Mouse (Mus musculus) thymus, adult 18-20 months (tissue): ENCODE measurements around the gene Usp4.

Experiments
- DNase-seq, 2 experiments: peaks; one replicate each; pipeline ENCODE4 v3.0.0; 2022; ENCODE audit warnings: mixed read lengths in 2 of 2

The Usp4 gene

DNA sequence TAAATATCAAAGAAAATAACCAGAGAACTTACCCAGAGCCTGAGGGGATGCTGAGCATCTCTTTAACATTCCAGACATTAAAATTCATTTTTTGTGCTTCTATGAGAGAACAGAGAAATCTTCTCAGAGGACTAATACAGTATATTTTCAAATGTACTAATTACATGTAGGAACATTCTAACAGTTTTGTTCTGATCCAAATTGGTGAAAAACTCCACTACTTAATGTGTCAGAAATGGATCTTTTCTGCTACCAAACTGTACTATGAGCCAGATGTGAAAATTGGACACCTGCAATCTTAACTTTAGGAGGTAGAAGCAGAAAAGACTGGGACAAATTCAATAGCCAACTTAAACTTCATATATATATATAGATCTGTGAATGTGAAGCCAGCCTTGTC is 80.7 kb downstream of the Usp4 start, which contains the start of gene Ccdc36:
Ccdc36 (minus strand) TSS at position 101 of the 400 bp plus-strand sequence.
- DNase-seq: no peak

GRCm38 (mm10) chr9:108431431-108432067 is 83.9 kb downstream of the Usp4 start:
- DNase-seq: no peak

DNA sequence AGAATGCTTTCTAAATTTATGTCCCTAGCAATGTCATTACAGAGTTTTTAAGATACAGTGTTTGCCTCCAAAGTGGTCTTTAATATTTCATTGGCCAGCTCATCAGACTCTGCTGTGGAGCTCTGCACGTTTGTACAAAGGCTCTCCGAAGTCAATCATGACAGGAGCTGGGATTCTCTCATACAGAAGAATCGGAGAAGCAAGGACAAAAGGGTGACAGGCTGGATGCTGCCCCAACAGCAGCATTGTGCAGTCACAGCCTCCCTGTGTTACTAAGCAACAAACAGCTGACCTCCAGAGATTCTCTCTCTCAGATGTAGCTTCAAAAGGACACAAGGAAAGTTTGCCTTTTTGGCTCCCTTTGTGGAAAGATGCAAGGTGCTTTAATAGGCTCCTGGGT is 88.5 kb downstream of the Usp4 start, which contains the start of gene BC048562:
BC048562 (plus strand) TSS at position 301 of the 400 bp plus-strand sequence.
- no peak for DNase-seq

DNA sequence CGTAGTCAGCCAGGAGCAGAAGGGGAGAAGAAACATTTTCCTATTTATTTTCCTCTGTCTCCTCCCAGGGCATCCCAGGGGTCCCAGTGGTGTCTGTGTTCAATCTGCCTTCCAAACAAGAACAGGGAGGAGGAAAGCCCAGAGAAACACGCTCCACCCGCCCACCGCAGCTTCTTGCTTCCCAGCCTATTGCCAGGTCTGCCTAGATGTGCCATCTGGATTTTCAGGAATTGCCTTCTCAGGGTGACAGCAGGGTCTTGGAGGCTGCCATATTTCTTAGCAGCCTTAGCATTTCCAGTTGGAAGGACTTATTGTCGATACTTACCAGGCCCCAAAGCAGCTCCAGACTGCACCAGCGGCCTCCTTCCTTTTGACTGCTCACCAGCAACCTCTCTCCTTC is 91.5 kb downstream of the Usp4 start:
- DNase-seq: no peak

DNA sequence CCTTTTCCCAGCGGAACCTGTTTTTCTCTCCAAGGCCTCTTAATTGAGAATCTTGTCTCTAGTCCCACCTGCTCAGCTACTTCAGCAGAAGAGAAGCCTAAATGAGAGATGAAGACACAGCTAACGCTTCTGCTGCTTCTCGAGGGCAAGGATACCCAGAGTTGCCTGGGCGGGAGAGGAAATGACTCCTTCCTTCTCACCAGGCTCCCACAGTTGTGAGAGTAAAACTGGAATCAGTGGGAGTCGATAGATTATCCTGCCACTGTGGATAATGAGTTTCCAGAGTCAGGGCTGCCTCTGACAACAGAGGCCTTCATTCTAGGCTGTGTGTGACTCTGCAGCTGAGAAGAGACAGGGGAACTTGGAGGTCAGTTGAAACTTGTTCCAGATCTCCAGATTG is 92.8 kb downstream of the Usp4 start:
- no peak for DNase-seq

GRCm38 (mm10) chr9:108441236-108441919 is 93.7 kb downstream of the Usp4 start:
- DNase-seq: no peak
